Mouse (Mus musculus) layer of hippocampus, adult 11-12 months (tissue): ENCODE measurements at regions not wholly inside any gene's neighbourhood (a gene's known extent, or its start where the extent isn't known, plus 50 kb on each side); places are given as distances from the start of the nearest gene placed in this dataset.

Experiments used
- DNase-seq: peaks from one replicate; pipeline ENCODE4 v3.0.0; 2022; ENCODE audit warnings: low spot score

DNA sequence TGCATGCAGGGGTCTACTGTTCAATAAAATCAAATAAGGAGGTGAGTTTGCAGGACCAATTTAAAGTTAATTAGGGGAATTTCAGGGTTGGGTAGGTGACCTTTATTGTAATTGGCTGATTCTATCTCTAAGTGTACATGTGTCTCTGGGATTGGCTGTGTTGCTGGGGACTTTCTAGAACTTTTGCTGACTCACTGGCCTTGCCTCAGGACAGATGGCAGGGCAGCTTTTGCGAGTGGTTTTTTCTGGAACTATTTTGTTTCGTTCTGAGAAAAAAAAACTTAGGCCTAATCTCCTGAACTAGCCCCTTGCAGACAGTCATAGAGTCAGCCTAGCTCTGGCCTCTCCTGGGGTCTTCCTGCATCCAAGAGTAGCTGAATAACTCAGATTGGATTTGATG, 249.3 kb upstream of the Mdga2 start:
- no peak for DNase-seq

- no peak for DNase-seq
Measured at GRCm38 (mm10) chr12:67471001-67471400, 248.7 kb upstream of the Mdga2 start.

DNA sequence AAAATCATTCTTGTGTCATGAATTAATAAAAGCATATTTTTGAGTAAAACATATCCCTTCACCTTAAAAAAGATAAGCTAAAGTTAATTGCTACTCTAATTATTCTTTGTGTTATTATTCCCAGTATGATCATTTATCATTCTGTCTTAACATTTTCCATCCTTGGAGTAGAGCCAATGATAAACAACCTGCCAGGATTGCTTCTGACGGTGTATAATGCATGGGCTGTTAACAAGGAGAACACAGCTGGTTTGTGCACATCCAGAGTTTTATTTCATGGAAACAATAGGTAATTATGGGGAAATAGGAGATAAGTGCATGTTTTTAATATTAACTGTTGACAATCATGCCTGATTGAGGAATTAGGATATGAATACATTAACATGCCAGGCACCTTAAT, 226.8 kb upstream of the Mdga2 start:
- no peak for DNase-seq

DNA sequence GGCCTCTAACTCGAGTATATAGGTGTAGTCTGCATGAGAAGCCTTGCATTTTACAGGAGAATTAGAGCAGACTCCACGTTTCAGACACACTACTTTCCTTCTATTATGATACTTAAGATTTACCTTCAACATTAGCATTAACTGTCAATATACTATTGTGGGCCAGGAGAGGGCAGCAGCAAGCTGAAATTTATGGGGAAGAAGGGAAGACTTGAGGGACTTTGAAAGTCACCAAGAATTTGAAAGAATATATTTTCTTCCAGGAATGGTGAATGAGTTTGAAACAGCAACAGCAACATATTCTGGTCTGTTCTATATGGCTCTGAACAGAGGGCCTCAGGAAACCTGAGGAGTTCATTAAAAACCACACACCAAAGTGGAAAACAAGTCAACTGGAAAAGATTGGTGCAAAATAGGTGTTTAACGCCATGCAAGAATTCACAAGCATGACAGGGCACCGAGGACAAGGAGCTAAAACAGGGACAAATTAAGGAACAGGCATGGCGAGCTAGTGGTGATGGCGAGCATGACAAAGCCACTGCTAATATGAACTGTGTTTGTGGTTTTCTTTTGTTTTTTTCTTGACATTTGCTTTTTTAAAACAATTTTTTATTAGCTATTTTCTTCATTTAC, 208.1 kb upstream of the Mdga2 start:
- peak; percentile 19 for DNase-seq

DNA sequence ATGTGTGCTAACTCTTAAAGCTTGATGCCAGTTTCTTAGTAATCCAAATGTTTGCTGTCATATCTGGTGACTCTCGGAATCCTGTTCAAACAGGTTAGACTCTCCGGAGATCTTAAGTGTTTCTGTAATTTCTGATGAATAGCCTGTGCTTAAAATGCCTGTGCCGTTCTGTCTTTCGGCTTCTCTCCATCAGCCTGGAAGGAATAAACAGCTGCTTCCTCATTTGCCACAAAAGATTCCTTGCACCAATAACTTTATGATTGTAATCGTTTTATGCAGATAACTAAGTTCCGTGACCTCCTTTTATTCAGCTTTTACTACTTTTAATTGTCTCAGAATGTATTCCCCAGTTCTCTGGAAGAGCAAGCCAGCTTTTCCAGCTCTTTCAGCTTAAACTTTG, 204.5 kb upstream of the Mdga2 start:
- DNase-seq = no peak

DNA sequence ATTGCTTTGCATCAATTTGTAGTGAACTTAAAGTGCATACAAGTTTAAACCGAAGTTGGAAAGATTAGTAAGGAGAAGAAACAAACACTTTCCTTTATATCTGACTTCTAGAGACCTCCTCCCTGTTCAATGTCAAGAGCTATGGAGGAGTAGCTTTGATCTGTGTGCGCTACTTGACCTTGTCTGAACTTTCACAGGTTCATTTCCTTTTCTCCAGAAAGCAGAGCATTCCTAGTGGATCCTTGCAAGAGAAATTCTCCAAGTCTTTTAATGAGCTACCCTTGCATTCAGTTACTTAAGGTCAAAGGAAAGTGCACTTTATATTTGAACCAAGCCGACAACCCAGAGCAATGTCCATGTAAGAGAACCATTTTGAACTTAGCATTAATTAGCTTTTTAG, 177.2 kb upstream of the Mdga2 start:
- DNase-seq = no peak

GRCm38 (mm10) chr12:67374530-67374929, 152.2 kb upstream of the Mdga2 start:
- DNase-seq = no peak

DNA sequence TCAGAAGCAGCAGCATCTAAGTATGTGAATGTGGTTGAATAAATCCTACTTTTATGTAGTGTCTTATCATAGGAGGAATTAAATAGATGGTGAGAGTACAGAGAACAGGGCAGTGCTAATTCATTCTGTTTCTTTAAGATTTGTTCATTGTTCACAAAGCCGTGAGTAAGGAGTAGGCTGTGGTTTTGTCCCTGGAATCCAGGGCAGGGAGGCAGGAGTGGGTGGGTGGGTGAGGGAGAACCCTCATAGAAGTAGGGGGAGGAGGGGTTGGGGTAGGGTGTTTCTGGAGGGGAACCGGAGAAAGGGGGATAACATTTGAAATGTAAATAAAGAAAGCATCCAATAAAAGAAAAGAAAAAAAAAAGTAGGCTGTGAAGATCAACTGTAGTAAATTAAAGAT, 126.2 kb upstream of the Mdga2 start:
- no peak for DNase-seq

DNA sequence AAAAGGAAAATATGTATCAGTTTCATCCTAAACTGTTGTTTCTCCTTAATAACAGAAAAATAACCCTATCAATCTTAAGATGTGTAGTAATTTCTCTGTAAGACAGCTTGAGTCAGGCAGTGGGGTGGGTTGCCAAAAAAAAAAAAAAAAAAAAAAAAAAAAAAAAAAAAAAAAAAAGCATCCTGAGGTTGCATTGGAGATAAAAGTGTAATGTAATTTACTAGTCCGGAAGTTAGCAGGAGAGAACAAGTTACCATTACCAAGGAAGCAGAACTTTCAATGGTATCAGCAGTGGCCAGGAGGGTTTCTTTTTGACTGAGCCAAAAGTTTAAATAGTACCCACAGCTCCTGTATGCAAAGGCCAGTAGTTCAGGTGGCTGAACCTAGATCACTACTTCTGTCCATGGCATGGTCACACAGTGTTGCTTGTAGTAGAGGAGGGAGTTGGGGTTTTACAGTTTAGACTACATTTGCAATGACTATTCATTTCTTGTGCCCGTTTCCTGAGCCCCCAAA, 110.2 kb upstream of the Mdga2 start:
- no peak for DNase-seq

GRCm38 (mm10) chr12:67326326-67326725, 104.0 kb upstream of the Mdga2 start:
- DNase-seq = no peak

DNA sequence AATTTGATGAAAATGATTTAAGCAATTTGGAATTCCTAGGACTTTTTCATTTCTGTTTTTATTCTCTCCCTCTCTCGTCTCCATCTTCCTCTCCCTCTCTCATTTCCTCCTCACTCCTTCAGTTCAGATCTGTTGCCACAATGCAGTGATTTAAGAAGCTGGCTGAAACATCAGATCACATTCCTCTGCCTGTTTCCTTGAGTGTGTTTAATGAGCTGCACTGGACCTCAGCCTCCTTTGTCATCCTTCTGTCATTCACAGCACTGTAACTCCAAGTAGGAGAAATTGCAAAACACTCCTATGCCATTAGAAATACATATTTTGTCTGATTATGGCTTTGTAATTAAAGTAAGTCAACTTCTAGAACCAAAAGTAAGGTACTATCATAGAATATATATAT, 103.5 kb upstream of the Mdga2 start:
- no peak for DNase-seq

GRCm38 (mm10) chr12:67325335-67325734, 103.0 kb upstream of the Mdga2 start:
- DNase-seq = no peak

DNA sequence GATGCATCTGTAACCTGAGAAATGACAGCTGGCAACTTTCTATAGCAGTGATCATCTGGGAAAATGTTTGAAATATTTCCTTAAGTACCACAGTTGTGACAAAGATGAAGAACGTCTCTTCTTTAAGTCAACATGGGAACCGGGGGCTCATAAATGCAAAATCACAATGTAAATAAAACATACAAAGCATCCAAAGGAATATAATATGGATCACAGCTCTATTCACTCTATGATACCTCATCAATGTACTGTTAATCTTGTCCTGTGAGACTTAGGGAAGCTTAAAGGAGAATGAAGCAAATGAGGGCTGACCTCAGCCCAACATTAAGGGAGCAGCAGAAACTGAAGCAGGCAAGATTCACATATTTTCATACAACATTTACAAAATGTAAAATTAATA, 96.3 kb upstream of the Mdga2 start:
- DNase-seq = no peak

- no peak for DNase-seq
Measured at GRCm38 (mm10) chr12:67300245-67300644, 77.9 kb upstream of the Mdga2 start.

GRCm38 (mm10) chr12:67290054-67290453, 67.7 kb upstream of the Mdga2 start:
- no peak for DNase-seq

- no peak for DNase-seq
Measured at GRCm38 (mm10) chr12:67272863-67273262, 50.5 kb upstream of the Mdga2 start.

- DNase-seq = no peak
Measured at GRCm38 (mm10) chr12:67272329-67272728, 50.0 kb upstream of the Mdga2 start.
